Mouse (Mus musculus) kidney, adult 2 months (tissue): ENCODE data around the gene Ly6g6c. TPM values are rescaled to one million over a fixed set of nuclear protein-coding genes. Genes with fewer than 3 reads are reported as not detected.

Source experiments
- DNase-seq: peaks from one replicate; pipeline ENCODE4 v3.0.0; 2021
- H3K27ac ChIP-seq: fragments of 200-500 bp; 2 replicates; pipeline ENCODE4 v1.5.1; 2012; ENCODE audit warnings: low read depth, low read length, control low read depth, inconsistent platforms; ENCODE audit not compliant: insufficient read depth
- H3K27me3 ChIP-seq: fragments of 200-500 bp; replicated peaks from 2 replicates; pipeline ENCODE4 v1.6.1; 2012; ENCODE audit warnings: mild to moderate bottlenecking, moderate library complexity, low read length, inconsistent platforms; ENCODE audit not compliant: control insufficient read depth, insufficient read depth
- H3K36me3 ChIP-seq: fragments of 200-500 bp; 2 replicates; pipeline ENCODE4 v1.6.1; 2012; ENCODE audit warnings: mild to moderate bottlenecking, moderate library complexity, low read length, inconsistent platforms; ENCODE audit not compliant: control insufficient read depth, insufficient read depth
- H3K4me1 ChIP-seq: fragments of 200-500 bp; 2 replicates; pipeline ENCODE4 v1.6.1; 2011; ENCODE audit warnings: low read length; ENCODE audit not compliant: control insufficient read depth, insufficient read depth
- H3K4me3 ChIP-seq: fragments of 200-500 bp; 2 replicates; pipeline ENCODE4 v1.5.1; 2011; ENCODE audit warnings: mild to moderate bottlenecking, low read depth, low read length, control low read depth; ENCODE audit not compliant: insufficient read depth
- CTCF ChIP-seq: fragments of 200-500 bp; conservative IDR thresholded peaks from 2 replicates; pipeline ENCODE4 v1.5.1; 2011; ENCODE audit warnings: low read depth, mild to moderate bottlenecking, control low read depth, low read length, moderate library complexity, mixed read lengths; ENCODE audit not compliant: insufficient read depth, insufficient read length
- POLR2A ChIP-seq: fragments of 200-500 bp; IDR thresholded peaks from one replicate; pipeline ENCODE4 v1.6.1; 2011; ENCODE audit warnings: low read depth, low read length, control low read depth
- WGBS: fragments of 180-500 bp; shearing (Covaris S2); methylation state at CpG from one replicate; pipeline ENCODE4 v1.1.7; 2018; 5-methylcytosine and 5-hydroxymethylcytosine counted together
- polyA plus RNA-seq: library from polyadenylated mRNA; depleted of rRNA; stranded (reverse); fragments of >200 nt; gene quantifications from 2 replicates; pipeline ENCODE4 v1.2.3, GENCODE M21; 2012

Gene Ly6g6c
- polyA plus RNA-seq, 1 experiment, result 0.13 TPM

DNA sequence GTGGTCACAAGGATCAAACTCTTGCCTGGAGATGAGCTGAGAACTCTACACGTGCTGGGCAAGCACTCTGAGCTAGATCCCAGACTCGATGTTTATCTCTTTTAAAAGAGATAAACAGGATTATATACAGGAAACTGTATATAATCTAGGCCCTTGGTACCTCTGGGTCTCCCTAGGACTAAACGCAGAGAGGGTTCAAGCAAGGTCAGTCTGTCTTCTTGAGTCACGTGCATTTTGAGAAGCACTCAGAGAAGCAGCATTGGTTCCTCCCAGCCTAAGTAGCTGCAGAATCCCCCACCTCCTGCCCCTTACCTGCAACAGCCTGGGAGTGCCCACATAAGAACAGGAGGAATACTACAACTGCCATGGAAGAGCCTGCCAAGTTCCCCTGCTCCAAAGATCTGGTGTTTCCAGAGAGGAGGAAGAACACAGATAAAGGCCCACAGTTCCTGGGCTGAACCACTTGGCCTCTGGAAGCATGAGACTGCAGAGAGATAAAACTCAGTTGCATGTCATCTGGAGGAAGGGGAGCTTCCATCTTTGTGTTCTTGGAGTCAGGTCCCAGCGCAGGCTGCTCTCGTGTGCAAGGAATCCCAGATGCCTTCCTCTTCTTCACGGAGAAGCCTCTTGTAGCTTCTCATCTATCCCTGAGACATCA, 20.1 kb downstream of the Ly6g6c start, which contains the start of gene Ly6g6f:
Gene Ly6g6f (minus strand): TSS at position 403 of the 658 bp plus-strand sequence.
- TF ChIP-seq CTCF (no peak), POLR2A (no peak)
- Histone ChIP-seq H3K27ac (no peak within 1 kb of the TSS), H3K4me1 (peaks cover 4% of the 10 kb centered on the region; the same call in 1 of the 2 replicates), H3K27me3 (no peaks in the 10 kb centered on the region), H3K4me3 (no peak within 1 kb of the TSS), H3K36me3 (no peaks in the 10 kb centered on the region)
- DNase-seq, result no peak
- WGBS, result 80% methylated on average over 7 of the region's 7 CpGs

DNA sequence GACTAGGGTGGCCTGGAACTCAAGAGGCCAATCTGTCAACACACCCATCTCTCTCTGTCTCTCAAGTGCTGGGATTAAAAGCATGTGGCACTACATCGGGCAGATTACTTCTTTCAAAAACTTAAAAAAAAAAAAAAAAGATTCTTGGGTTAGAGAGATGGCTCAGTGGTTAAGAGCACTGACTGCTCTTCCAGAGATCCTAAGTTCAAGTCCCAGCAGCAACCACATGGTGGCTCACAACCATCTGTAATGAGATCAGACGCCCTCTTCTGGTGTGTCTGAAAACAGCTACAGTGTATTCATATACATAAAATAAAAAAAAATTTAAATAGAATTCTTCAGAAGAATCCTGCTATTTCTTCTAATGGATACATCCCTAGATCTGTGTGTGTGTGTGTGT, 23.0 kb downstream of the Ly6g6c start:
- Histone ChIP-seq H3K27ac (no peak overlapping the region), H3K4me1 (peaks cover 5% of the 10 kb centered on the region; the same call in 1 of the 2 replicates), H3K36me3 (peaks cover 3% of the 10 kb centered on the region; the same call in 1 of the 2 replicates), H3K27me3 (no peaks in the 10 kb centered on the region), H3K4me3 (no peak overlapping the region)
- no peak for DNase-seq
- TF ChIP-seq POLR2A (no peak), CTCF (no peak)
- WGBS, result 53% methylated on average over 2 of the region's 2 CpGs

DNA sequence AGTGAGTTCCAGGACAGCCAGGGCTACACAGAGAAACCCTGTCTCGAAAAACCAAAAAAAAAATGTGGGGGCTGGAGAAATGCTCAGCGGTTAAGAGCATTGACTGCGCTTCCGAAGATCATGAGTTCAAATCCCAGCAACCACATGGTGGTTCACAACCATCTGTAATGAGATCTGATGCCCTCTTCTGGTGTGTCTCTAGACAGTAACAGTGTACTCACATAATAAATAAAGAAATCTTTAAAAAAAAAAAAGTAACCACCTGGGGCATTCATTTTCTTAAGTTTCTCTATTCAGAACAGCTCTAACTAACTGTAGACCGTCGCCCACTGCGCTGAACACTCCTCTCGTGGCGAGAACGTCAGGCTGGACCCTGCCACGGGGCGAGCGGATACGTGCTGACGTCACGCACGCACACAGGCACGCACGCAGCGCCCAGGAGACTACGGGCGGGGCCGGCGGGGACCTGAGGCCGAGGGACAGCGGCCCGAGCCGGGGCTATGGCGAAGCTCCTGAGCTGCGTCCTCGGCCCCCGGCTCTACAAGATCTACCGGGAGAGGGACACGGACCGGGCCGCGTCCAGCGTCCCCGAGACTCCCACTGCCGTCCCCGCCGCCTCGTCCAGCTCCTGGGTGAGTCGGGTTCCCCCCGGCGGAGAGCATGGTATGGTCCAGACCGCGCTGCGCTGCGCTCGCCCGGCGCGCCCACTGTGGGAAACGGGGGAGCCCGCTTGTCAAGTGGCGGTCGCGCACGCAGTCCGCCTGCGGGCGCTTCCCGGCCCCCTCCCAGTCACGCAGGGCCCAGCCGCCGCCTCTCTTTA, 23.8 kb downstream of the Ly6g6c start, which contains the start of gene Abhd16a:
Gene Abhd16a (plus strand): TSS at position 439 of the 820 bp plus-strand sequence.
- Histone ChIP-seq H3K36me3 (peaks cover 3% of the 10 kb centered on the region; the same call in 1 of the 2 replicates), H3K27me3 (no peaks in the 10 kb centered on the region), H3K4me1 (peaks cover 5% of the 10 kb centered on the region; the same call in 1 of the 2 replicates), H3K4me3 (peak within 1 kb of the TSS; percentile 96), H3K27ac (peak within 1 kb of the TSS; percentile 100)
- TF ChIP-seq POLR2A (peak; percentile 59), CTCF (no peak)
- DNase-seq, result peak; percentile 96
- WGBS, result 2% methylated on average over 67 of the region's 67 CpGs

DNA sequence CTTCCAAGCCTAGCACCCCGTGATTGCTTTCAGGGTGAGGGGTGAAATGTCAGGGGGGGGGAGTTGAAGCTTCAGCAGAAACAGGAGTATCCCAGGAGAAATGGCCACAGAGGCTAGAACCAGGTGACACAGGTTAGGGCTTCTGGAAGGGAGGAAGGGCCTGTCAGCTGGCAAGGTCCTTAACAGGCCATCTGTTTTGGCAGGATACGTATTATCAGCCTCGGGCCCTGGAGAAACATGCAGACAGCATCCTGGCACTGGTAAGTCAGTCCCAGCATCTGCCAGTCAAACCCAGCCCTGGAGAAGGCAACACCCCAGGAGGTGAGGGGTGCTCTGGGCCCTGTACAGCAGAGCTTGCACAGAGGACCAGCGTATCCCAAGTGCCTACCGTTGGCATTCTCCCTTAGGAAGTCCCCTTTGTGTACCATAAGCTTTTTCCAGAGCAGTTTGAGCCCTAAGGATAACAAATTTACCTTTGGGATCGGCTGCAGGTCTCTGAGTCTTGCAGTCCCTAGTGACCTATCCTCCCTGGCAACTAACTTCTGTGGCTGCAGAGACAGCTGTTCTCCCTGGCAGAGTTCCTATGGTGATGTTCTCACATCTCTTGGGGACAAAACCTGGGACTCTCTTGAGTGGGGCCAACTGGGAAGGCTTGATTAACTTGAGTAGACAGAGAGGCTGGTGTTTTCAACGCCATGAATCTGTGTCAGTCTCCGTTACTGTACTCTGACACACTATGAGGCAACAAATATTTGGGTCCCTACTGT, 25.2 kb downstream of the Ly6g6c start:
- WGBS, result 55% methylated on average over 8 of the region's 8 CpGs

DNA sequence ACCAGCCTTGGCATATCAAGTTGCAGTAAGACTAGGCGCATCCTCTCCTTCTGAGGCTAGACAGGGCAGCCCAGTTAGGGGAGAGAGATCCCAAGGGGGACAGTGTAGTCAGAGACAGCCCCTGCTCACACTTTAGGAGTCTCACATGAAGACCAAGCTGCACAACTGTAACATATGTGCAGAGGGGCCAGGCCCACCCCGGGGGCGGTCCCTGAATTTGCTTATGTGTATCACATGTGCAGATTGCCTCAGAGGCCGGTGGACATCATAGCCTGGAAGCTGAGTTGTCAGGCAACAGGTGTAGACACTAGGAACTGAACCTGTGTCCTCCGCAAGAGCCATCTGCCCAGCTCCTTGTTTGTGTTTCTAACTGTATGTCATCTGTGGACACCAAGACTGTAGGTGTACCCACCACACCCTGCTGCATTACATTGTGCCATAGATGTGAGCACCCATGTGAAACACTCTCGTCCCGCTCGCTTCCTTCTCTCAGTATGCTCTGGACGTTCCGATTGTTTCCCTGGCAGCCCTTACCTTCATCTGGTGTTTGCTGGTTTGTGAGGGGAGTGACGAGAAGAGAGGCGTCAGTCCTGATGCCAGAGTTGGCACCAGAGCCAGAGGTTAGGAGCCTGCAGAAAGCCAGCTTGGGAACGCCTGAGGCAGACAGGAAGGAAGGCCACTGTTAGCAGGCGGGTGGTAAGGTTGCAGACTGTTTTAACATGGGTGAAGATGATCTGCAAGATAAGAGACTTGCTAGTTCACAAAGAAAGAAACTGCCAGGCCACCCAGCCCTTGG, 27.4 kb downstream of the Ly6g6c start:
- TF ChIP-seq CTCF, result no peak
- no peak for TF ChIP-seq POLR2A
- 75% methylated on average over 14 of the region's 14 CpGs for WGBS
- Histone ChIP-seq H3K27ac (no peak overlapping the region), H3K4me1 (peaks cover 5% of the 10 kb centered on the region; the same call in 1 of the 2 replicates), H3K27me3 (no peaks in the 10 kb centered on the region), H3K36me3 (peaks cover 3% of the 10 kb centered on the region), H3K4me3 (no peak overlapping the region)
- DNase-seq, result no peak

More for the DNA sequence above, 25.2 kb downstream of the Ly6g6c start:
- no peak for DNase-seq
- H3K4me1 ChIP-seq, result peaks cover 5% of the 10 kb centered on the region; the same call in 1 of the 2 replicates
- peak overlapping the region; percentile 100; the same call in 1 of the 2 replicates for H3K27ac ChIP-seq
- H3K36me3 ChIP-seq, result peaks cover 3% of the 10 kb centered on the region; the same call in 1 of the 2 replicates
- TF ChIP-seq CTCF (no peak), POLR2A (no peak)
- H3K4me3 ChIP-seq, result peak overlapping the region; percentile 34
- H3K27me3 ChIP-seq, result no peaks in the 10 kb centered on the region

DNA sequence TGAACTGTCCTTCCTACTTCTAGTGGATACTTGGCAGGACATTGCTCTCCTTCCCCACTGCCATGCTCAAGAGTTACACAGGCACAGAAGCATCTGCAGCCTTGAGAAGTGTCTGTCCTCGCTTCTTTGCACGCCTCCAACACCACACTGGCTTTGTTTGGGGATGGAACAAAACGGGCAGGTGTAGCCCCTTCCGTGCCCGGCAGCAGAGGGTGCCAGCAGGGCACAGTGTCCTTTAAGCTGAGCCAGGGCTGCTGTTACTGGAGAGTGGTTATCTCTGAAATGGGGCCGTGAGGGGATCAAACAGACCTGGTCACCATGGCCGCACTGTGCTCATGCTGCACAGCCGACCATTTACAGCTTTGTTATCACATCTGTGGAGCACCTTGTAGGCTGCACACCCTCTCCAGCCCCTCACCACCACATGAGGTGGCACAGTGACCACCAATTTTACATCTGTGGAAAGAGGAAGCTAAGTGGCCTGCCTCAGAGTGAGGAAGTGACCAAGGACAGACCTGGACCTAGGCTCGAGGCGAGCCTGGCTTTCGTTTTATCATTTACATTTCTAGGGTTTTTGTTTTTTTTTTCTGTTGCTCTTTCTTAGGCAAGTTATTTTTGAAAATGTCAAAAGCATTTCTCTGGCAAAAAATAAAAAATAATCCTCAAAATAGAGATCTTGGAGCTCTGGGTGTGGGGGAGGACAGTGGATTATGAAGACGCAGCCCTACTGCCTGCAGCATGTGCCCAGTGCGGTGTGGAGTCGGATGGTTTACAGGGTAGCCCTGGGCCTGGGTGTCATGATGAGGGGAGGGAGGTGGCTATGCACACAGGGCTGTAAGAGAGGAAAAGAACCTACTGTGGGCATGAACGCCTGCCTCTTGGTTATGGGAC, 29.5 kb downstream of the Ly6g6c start:
- TF ChIP-seq CTCF, result no peak
- TF ChIP-seq POLR2A, result no peak
- DNase-seq, result no peak
- WGBS, result 88% methylated on average over 15 of the region's 15 CpGs
- Histone ChIP-seq H3K36me3 (peaks cover 3% of the 10 kb centered on the region), H3K27me3 (no peaks in the 10 kb centered on the region), H3K27ac (no peak overlapping the region), H3K4me3 (no peak overlapping the region), H3K4me1 (peaks cover 5% of the 10 kb centered on the region; the same call in 1 of the 2 replicates)
